Mouse (Mus musculus): ENCODE results near the gene Rif1.

GRCm38 (mm10) chr2:52055616-52056015 lies 17.0 kb upstream of the Rif1 start:
- no peak for TF ChIP-seq ZNF384 (IDR thresholded peaks at IDR 0.05; ENCODE audit: low read depth, low read length)
- no peak for TF ChIP-seq ZC3H11A (IDR thresholded peaks at IDR 0.05; ENCODE audit: borderline replicate concordance, low read depth, low read length)
